Mouse (Mus musculus) NIH3T3 (cell line): ENCODE results near the gene Ifna1.
A peak's percentile ranks its signal among the peaks of the same experiment; 100 is the strongest.
"Not testable (repeated sequence)": the region's sequence is repeated elsewhere in the genome, so short reads cannot be mapped to it uniquely, and the experiment has no call there.

ENCODE experiments used
- DNase-seq: peaks from one replicate; pipeline ENCODE4 v3.0.0-alpha.2; 2012; ENCODE audit warnings: low read depth

Ifna1 gene

GRCm38 (mm10) chr4:88849698-88850097 lies at the start of gene Ifna1:
TSS of gene Ifna1 (plus strand) at chr4:88850087.
- no peak for DNase-seq

- DNase-seq, result not testable (repeated sequence)
These were observed 46.9 kb upstream of the Ifna1 start, which contains the start of gene Gm13287 for GRCm38 (mm10) chr4:88802954-88803353. TSS of gene Gm13287 (plus strand) at chr4:88803254.

GRCm38 (mm10) chr4:88805231-88805630 lies 44.7 kb upstream of the Ifna1 start, which contains the start of gene Gm13288:
TSS of gene Gm13288 (plus strand) at chr4:88805531.
- DNase-seq, result not testable (repeated sequence)

- DNase-seq, result not testable (repeated sequence)
These were observed 44.1 kb upstream of the Ifna1 start for GRCm38 (mm10) chr4:88805761-88806160.

- no peak for DNase-seq
These were observed 34.0 kb upstream of the Ifna1 start, which contains the start of gene Ifna7 for GRCm38 (mm10) chr4:88815928-88816327. TSS of gene Ifna7 (plus strand) at chr4:88816228.

- DNase-seq, result no peak
These were observed 30.2 kb upstream of the Ifna1 start, which contains the start of gene Ifna11 for GRCm38 (mm10) chr4:88819659-88820058. TSS of gene Ifna11 (plus strand) at chr4:88819959.

- peak; percentile 65 for DNase-seq
These were observed 26.9 kb upstream of the Ifna1 start for GRCm38 (mm10) chr4:88822995-88823394.

GRCm38 (mm10) chr4:88827116-88827515 lies 22.8 kb upstream of the Ifna1 start, which contains the start of gene Ifna6:
TSS of gene Ifna6 (plus strand) at chr4:88827416.
- DNase-seq, result not testable (repeated sequence)

- DNase-seq, result peak; percentile 74
These were observed 19.4 kb upstream of the Ifna1 start for GRCm38 (mm10) chr4:88830523-88830922.

GRCm38 (mm10) chr4:88835225-88835624 lies 14.7 kb upstream of the Ifna1 start, which contains the start of gene Ifna5:
TSS of gene Ifna5 (plus strand) at chr4:88835525.
- not testable (repeated sequence) for DNase-seq

- DNase-seq, result peak; percentile 65
These were observed 11.1 kb upstream of the Ifna1 start for GRCm38 (mm10) chr4:88838828-88839227.

- DNase-seq, result peak; percentile 11
These were observed 9.8 kb upstream of the Ifna1 start for GRCm38 (mm10) chr4:88840058-88840457.

GRCm38 (mm10) chr4:88841438-88841911 lies 8.4 kb upstream of the Ifna1 start, which contains the start of gene Ifna4:
TSS of gene Ifna4 (plus strand) at chr4:88841861.
- DNase-seq, result no peak

GRCm38 (mm10) chr4:88845334-88845733 lies 4.6 kb upstream of the Ifna1 start:
- peak; percentile 75 for DNase-seq

GRCm38 (mm10) chr4:88851026-88851763 lies 1.3 kb downstream of the Ifna1 start:
- no peak for DNase-seq

- DNase-seq, result no peak
These were observed 9.3 kb downstream of the Ifna1 start for GRCm38 (mm10) chr4:88859214-88859613.

- DNase-seq, result no peak
These were observed 13.4 kb downstream of the Ifna1 start for GRCm38 (mm10) chr4:88863309-88863708.

- no peak for DNase-seq
These were observed 14.7 kb downstream of the Ifna1 start for GRCm38 (mm10) chr4:88864599-88864998.

GRCm38 (mm10) chr4:88865011-88865569 lies 15.2 kb downstream of the Ifna1 start:
- no peak for DNase-seq

- peak; percentile 91 for DNase-seq
These were observed 17.6 kb downstream of the Ifna1 start for GRCm38 (mm10) chr4:88867366-88867925.

- peak; percentile 81 for DNase-seq
These were observed 18.3 kb downstream of the Ifna1 start for GRCm38 (mm10) chr4:88867926-88868911.
